Mouse (Mus musculus): ENCODE results near the gene Ascl1.

Ascl1 gene

GRCm38 (mm10) chr10:87493576-87493975 lies at the start of gene Ascl1:
TSS of gene Ascl1 (minus strand) at chr10:87493660.
- no peak for DNase-seq (ENCODE audit: low spot score)

GRCm38 (mm10) chr10:87534172-87534571 lies 40.7 kb upstream of the Ascl1 start:
- DNase-seq (ENCODE audit: low spot score), result no peak

GRCm38 (mm10) chr10:87521646-87522045 lies 28.2 kb upstream of the Ascl1 start, which contains the start of gene Pah:
TSS of gene Pah (plus strand) at chr10:87521795.
- DNase-seq (ENCODE audit: low spot score), result no peak

- no peak for DNase-seq (ENCODE audit: low spot score)
Observed at GRCm38 (mm10) chr10:87520401-87521116, 27.1 kb upstream of the Ascl1 start.

- DNase-seq (ENCODE audit: low spot score), result no peak
Observed at GRCm38 (mm10) chr10:87518585-87518984, 25.1 kb upstream of the Ascl1 start.

- DNase-seq (ENCODE audit: low spot score), result no peak
Observed at GRCm38 (mm10) chr10:87513052-87513451, 19.6 kb upstream of the Ascl1 start.

- DNase-seq (ENCODE audit: low spot score), result no peak
Observed at GRCm38 (mm10) chr10:87508581-87508980, 15.1 kb upstream of the Ascl1 start.

DNA sequence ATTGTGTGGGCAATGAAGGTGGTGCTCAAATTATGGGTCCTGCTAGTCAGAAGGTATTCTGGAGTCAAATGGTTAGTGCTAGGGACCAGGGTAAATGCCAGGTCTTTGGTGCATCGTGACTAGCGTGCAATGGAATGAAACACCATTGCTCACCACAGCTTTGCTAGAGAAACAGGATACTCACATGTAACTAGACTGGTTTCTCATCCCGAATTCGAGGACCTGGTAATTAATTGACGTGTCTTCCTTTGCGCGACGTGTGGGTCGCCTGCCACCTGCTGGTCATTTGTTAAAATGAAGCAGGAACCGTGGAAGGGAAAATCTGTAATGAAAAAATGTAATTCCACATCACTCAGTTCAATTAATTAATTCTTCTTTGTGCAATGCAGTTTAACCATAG lies 10.5 kb upstream of the Ascl1 start:
- no peak for DNase-seq (ENCODE audit: low spot score)

DNA sequence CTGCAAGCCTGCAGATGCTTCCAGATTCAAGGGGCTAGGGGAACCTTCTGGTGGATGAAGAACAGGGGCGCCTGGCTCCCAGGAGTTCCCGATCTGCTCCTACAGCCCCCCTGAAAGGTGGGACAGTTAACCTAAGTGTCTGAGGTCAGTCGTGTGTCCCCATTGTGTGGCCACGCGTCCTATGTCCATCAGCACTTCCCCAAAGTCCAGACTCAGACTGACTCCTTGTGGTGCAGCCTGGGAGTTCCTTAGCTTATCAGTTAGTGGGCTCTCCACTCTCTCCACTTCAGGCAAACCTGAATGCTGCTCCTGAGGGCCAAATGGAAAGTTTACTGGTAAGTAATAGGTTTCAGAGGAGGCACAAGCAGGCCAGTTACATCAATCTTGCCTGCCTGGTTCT lies 8.8 kb upstream of the Ascl1 start:
- DNase-seq (ENCODE audit: low spot score), result no peak

GRCm38 (mm10) chr10:87501659-87502042 lies 8.2 kb upstream of the Ascl1 start:
- no peak for DNase-seq (ENCODE audit: low spot score)

GRCm38 (mm10) chr10:87500926-87501658 lies 7.6 kb upstream of the Ascl1 start:
- no peak for DNase-seq (ENCODE audit: low spot score)

DNA sequence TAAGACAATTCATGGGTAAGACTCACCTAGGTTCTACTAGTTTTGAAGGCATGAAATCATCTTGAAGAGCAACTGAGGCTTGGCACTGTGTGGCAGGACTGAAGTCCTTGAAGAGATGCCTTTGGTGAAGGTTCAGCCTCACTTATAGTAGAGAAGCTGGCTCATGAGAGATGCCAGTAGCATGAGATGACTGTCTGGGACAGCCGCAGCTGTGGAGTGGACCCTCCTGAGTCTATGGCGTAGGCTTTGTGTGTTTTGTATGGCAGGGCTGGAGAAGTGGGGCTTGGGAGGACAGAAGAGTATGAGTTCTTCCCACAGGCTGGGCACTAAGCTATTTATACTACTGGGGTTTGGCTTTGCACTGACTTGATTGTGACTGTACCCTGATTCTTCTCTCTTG lies 3.6 kb upstream of the Ascl1 start:
- no peak for DNase-seq (ENCODE audit: low spot score)

DNA sequence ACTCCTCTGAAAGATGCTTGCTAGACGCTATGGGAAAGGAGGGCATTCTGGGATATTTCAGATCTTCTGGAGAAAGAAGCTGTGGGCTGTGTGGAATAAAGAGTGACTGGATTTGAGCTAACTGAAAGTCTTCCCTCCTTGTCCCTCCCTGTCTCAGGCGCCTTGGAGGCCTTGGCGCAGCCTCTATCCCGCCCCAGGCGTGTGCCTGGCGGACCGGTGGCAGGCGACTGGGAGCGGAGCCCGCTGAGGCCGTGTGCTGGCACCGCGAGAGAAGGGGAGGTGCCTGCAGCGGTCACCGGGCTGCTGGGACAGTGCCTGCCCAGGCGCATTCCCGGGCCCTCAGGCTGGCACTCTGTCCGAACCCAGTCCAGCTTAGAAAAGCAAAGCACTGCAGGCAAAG lies 1.1 kb upstream of the Ascl1 start:
- no peak for DNase-seq (ENCODE audit: low spot score)

GRCm38 (mm10) chr10:87494176-87494575 lies 716 bp upstream of the Ascl1 start:
- DNase-seq (ENCODE audit: low spot score), result no peak

DNA sequence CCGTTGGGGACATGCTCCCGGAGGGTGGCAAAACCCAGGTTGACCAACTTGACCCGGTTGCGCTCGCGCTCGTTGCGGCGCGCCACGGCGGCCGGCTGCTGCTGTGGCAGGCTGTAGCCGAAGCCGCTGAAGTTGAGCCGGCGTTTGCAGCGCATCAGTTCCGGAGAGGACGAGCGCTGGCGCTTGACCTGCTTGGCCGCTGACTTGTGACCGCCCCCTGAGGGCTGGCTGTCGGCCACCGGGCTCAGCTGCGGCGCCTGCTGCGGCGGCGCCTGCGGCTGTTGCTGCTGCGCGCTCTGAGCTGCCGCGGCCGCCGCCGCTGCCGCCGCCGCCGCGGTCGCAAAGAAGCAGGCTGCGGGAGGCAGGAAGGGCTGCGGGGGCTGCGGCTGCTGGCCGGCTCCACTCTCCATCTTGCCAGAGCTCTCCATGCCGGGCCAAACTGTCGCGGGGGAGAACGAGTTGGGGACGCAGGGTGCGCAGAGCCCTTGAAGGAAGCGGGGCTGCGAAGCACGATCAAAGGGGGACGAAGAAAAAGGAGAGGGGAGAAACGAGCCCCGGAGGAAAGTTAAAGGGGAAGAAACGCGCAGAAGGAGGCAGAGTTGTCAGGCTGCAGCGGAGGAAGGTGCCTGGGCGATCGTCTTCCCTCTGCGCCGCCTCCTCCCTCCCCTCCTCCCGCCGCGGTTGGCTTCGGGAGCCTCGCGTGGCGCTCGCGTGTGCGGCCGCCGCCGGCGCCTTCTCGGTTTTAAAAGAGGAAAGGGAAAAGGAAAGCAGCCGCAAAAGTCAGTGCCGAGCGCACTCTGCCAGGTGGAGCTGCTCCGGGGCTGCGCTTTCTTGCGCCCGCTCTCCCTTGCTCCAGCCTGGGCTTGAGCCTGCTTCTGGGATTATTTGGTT lies 554 bp downstream of the Ascl1 start:
- DNase-seq (ENCODE audit: low spot score), result no peak

DNA sequence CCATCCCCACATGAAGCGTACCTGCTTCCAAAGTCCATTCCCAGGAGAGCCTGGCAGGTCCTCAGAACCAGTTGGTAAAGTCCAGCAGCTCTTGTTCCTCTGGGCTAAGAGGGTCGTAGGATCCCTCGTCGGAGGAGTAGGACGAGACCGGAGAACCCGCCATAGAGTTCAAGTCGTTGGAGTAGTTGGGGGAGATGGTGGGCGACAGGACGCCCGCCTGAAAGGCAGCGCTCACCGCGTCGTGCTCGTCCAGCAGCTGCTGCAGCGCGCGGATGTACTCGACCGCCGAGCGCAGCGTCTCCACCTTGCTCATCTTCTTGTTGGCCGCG lies 1.2 kb downstream of the Ascl1 start:
- no peak for DNase-seq (ENCODE audit: low spot score)

DNA sequence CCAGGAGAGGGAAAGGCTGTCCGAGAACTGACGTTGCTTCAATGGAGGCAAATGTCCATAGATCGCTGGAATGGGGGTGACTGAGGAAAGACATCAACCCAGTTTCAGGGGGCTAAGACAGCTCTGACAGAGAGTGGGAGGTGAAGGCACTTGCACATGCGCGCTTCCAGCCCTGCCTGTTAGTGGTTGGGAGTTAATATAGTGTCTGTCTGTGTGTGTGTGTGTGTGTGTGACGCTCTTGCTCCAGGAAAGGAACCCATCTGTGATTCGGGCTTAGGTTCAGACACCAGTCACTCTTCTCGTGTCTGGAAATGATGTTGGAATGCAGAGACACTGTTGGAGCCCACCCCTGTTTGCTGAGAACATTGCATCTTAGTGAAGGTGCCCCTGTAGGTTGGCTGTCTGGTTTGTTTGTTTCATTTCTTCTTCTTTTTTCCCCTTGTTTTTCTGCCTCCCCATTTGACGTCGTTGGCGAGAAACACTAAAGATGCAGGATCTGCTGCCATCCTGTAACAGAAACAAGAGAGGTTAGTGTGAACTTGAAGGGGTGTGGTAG lies 1.9 kb downstream of the Ascl1 start:
- DNase-seq (ENCODE audit: low spot score), result no peak

DNA sequence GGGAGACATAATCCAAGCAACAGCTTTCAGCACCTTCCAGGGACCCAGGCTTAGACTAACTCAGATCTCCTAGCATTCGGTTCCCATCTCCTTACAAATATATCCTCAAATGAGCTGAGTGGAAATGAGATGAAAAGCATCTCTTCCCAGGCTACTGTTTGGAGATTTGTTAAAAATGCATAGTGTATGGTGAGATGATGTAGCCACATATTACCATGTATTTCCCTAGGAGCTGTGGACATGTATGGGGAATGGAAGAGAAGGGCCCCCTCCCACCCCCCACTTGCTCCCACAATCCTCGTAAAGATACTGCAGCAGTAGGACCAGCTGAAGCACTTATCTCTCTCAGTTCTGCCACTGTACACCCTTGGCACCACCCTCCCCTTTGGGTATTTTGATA lies 3.1 kb downstream of the Ascl1 start:
- no peak for DNase-seq (ENCODE audit: low spot score)

GRCm38 (mm10) chr10:87489246-87490009 lies 4.0 kb downstream of the Ascl1 start:
- DNase-seq (ENCODE audit: low spot score), result no peak

- no peak for DNase-seq (ENCODE audit: low spot score)
Observed at GRCm38 (mm10) chr10:87488429-87489145, 4.9 kb downstream of the Ascl1 start.

All from c-Kit-positive CD71-positive TER-119-positive erythroid progenitor cells, embryonic 14.5 days (primary cell).